Mouse (Mus musculus) midbrain, embryonic 13.5 days (tissue): ENCODE results near the gene Gm49486. TPM values are rescaled to one million over a fixed set of nuclear protein-coding genes. Genes with fewer than 3 reads are reported as not detected.

ENCODE experiments used
- ATAC-seq: fragments of 200-750 bp; cut with Nextera tagmentation; 2 replicates; pipeline ENCODE4 v1.8.0; 2017; ENCODE audit warnings: mild to moderate bottlenecking, moderate TSS enrichment, moderate library complexity
- H3K27ac ChIP-seq: fragments of 300-500 bp; sonication (generic); 2 replicates; pipeline ENCODE4 v1.5.1; 2015; ENCODE audit warnings: inconsistent platforms, mild to moderate bottlenecking, moderate library complexity
- H3K27me3 ChIP-seq: fragments of 300-500 bp; sonication (generic); 2 replicates; pipeline ENCODE4 v1.6.1; 2015; ENCODE audit warnings: mild to moderate bottlenecking, inconsistent platforms
- H3K36me3 ChIP-seq: fragments of 300-500 bp; sonication (generic); 2 replicates; pipeline ENCODE4 v1.6.1; 2015; ENCODE audit warnings: mild to moderate bottlenecking, inconsistent platforms
- H3K4me1 ChIP-seq: fragments of 300-500 bp; sonication (generic); replicated peaks from 2 replicates; pipeline ENCODE4 v1.6.1; 2015; ENCODE audit warnings: inconsistent platforms
- H3K4me2 ChIP-seq: fragments of 300-500 bp; sonication (generic); replicated peaks from 2 replicates; pipeline ENCODE4 v1.6.1; 2015; ENCODE audit warnings: moderate library complexity, mild to moderate bottlenecking, inconsistent platforms
- H3K4me3 ChIP-seq: fragments of 300-500 bp; sonication (generic); replicated peaks from 2 replicates; pipeline ENCODE4 v1.5.1; 2015; ENCODE audit warnings: mild to moderate bottlenecking, inconsistent platforms
- H3K9ac ChIP-seq: fragments of 300-500 bp; sonication (generic); replicated peaks from 2 replicates; pipeline ENCODE4 v1.6.1; 2015; ENCODE audit warnings: mild to moderate bottlenecking, inconsistent platforms
- H3K9me3 ChIP-seq: fragments of 300-500 bp; sonication (generic); 2 replicates; pipeline ENCODE4 v1.6.1; 2016; ENCODE audit warnings: mild to moderate bottlenecking, inconsistent platforms
- WGBS: fragments of 180-500 bp; shearing (Covaris S2); methylation state at CpG from one replicate; pipeline ENCODE4 v1.1.7; 2015; 5-methylcytosine and 5-hydroxymethylcytosine counted together
- polyA plus RNA-seq: library from polyadenylated mRNA; unstranded; fragments of >200 nt; fragmentation: Nextera tagmentation; extraction: Ambion mirVana; gene quantifications from 2 replicates; pipeline ENCODE4 v1.2.1, GENCODE M21; 2015

The Gm49486 gene
- polyA plus RNA-seq: 0.88 and 1.0 TPM in 2 replicates

- peak within 1 kb of the TSS; percentile 96 for H3K4me2 ChIP-seq
- peak; percentile 91 for ATAC-seq
- WGBS: 1% methylated on average over 48 of the region's 51 CpGs
- H3K9me3 ChIP-seq: no peaks in the 10 kb centered on the region
- H3K27me3 ChIP-seq: no peaks in the 10 kb centered on the region
- H3K4me3 ChIP-seq: peak within 1 kb of the TSS; percentile 83
- peak within 1 kb of the TSS; percentile 96 for H3K27ac ChIP-seq
- H3K36me3 ChIP-seq: peaks cover 27% of the 10 kb centered on the region
- H3K4me1 ChIP-seq: peaks cover 23% of the 10 kb centered on the region
- peak within 1 kb of the TSS; percentile 94 for H3K9ac ChIP-seq
These were observed at the start of gene Gm49486, which contains the start of gene Pick1 for GRCm38 (mm10) chr15:79229058-79229821. TSS of gene Gm49486 (plus strand) at chr15:79229391. TSS of gene Pick1 (plus strand) at chr15:79229173.

GRCm38 (mm10) chr15:79185213-79185612 is 44.0 kb upstream of the Gm49486 start:
- no peaks in the 10 kb centered on the region for H3K9me3 ChIP-seq
- H3K27me3 ChIP-seq: no peaks in the 10 kb centered on the region
- H3K4me1 ChIP-seq: no peaks in the 10 kb centered on the region
- H3K4me2 ChIP-seq: no peak overlapping the region
- no peak for ATAC-seq
- H3K4me3 ChIP-seq: no peak overlapping the region
- WGBS: 93% methylated on average over 10 of the region's 10 CpGs
- H3K9ac ChIP-seq: no peak overlapping the region
- no peaks in the 10 kb centered on the region for H3K36me3 ChIP-seq
- no peak overlapping the region for H3K27ac ChIP-seq

GRCm38 (mm10) chr15:79187819-79188218 is 41.4 kb upstream of the Gm49486 start:
- H3K36me3 ChIP-seq: no peaks in the 10 kb centered on the region
- no peaks in the 10 kb centered on the region for H3K9me3 ChIP-seq
- H3K9ac ChIP-seq: no peak overlapping the region
- H3K4me3 ChIP-seq: no peak overlapping the region
- no peak overlapping the region for H3K27ac ChIP-seq
- ATAC-seq: no peak
- H3K4me1 ChIP-seq: peaks cover 9% of the 10 kb centered on the region
- H3K27me3 ChIP-seq: no peaks in the 10 kb centered on the region
- WGBS: 91% methylated on average over 8 of the region's 8 CpGs
- H3K4me2 ChIP-seq: no peak overlapping the region

GRCm38 (mm10) chr15:79191426-79191825 is 37.8 kb upstream of the Gm49486 start:
- Histone ChIP-seq H3K27me3 (no peaks in the 10 kb centered on the region), H3K9ac (no peak overlapping the region), H3K36me3 (no peaks in the 10 kb centered on the region), H3K9me3 (no peaks in the 10 kb centered on the region), H3K4me3 (no peak overlapping the region), H3K27ac (no peak overlapping the region), H3K4me1 (peaks cover 36% of the 10 kb centered on the region), H3K4me2 (no peak overlapping the region)
- ATAC-seq: no peak
- WGBS: 94% methylated on average over 2 of the region's 2 CpGs

- Histone ChIP-seq H3K36me3 (no peaks in the 10 kb centered on the region), H3K4me3 (no peak overlapping the region), H3K27ac (peak overlapping the region; percentile 93), H3K9me3 (no peaks in the 10 kb centered on the region), H3K4me2 (peak overlapping the region; percentile 35; the same call in 1 of the 2 replicates), H3K27me3 (no peaks in the 10 kb centered on the region), H3K9ac (no peak overlapping the region), H3K4me1 (peaks cover 36% of the 10 kb centered on the region)
- WGBS: 71% methylated on average over 6 of the region's 6 CpGs
- peak; percentile 40; the same call in 1 of the 2 replicates for ATAC-seq
These were observed 36.7 kb upstream of the Gm49486 start for GRCm38 (mm10) chr15:79192450-79192849.

GRCm38 (mm10) chr15:79192885-79193845 is 36.0 kb upstream of the Gm49486 start:
- H3K4me1 ChIP-seq: peaks cover 36% of the 10 kb centered on the region
- WGBS: 11% methylated on average over 27 of the region's 27 CpGs
- H3K36me3 ChIP-seq: no peaks in the 10 kb centered on the region
- peak overlapping the region; percentile 93 for H3K27ac ChIP-seq
- H3K4me2 ChIP-seq: peak overlapping the region; percentile 35
- peak; percentile 84 for ATAC-seq
- no peaks in the 10 kb centered on the region for H3K9me3 ChIP-seq
- H3K4me3 ChIP-seq: no peak overlapping the region
- no peaks in the 10 kb centered on the region for H3K27me3 ChIP-seq
- 0 out of 2 replicates have a peak overlapping the region, but pooled peaks have one; percentile 48 for H3K9ac ChIP-seq

- Histone ChIP-seq H3K36me3 (no peaks in the 10 kb centered on the region), H3K4me2 (no peak overlapping the region), H3K27ac (peak overlapping the region; percentile 93), H3K9me3 (no peaks in the 10 kb centered on the region), H3K4me1 (peaks cover 36% of the 10 kb centered on the region), H3K27me3 (no peaks in the 10 kb centered on the region), H3K9ac (peak overlapping the region; percentile 48), H3K4me3 (no peak overlapping the region)
- WGBS: 86% methylated on average over 9 of the region's 9 CpGs
- peak; percentile 22; the same call in 1 of the 2 replicates for ATAC-seq
These were observed 35.1 kb upstream of the Gm49486 start for GRCm38 (mm10) chr15:79194048-79194447.

GRCm38 (mm10) chr15:79194946-79195345 is 34.2 kb upstream of the Gm49486 start:
- Histone ChIP-seq H3K9ac (no peak overlapping the region), H3K36me3 (no peaks in the 10 kb centered on the region), H3K27ac (no peak overlapping the region), H3K4me1 (peaks cover 36% of the 10 kb centered on the region), H3K4me2 (no peak overlapping the region), H3K4me3 (no peak overlapping the region), H3K27me3 (no peaks in the 10 kb centered on the region), H3K9me3 (no peaks in the 10 kb centered on the region)
- 69% methylated on average over 2 of the region's 2 CpGs for WGBS
- ATAC-seq: no peak

GRCm38 (mm10) chr15:79195492-79195891 is 33.7 kb upstream of the Gm49486 start:
- no peaks in the 10 kb centered on the region for H3K36me3 ChIP-seq
- no peaks in the 10 kb centered on the region for H3K9me3 ChIP-seq
- no peak overlapping the region for H3K27ac ChIP-seq
- H3K4me1 ChIP-seq: peaks cover 36% of the 10 kb centered on the region
- H3K4me2 ChIP-seq: no peak overlapping the region
- H3K9ac ChIP-seq: no peak overlapping the region
- WGBS: 93% methylated on average over 8 of the region's 8 CpGs
- no peak for ATAC-seq
- H3K27me3 ChIP-seq: no peaks in the 10 kb centered on the region
- H3K4me3 ChIP-seq: no peak overlapping the region

GRCm38 (mm10) chr15:79199390-79199976 is 29.7 kb upstream of the Gm49486 start:
- ATAC-seq: no peak
- no peak overlapping the region for H3K27ac ChIP-seq
- H3K27me3 ChIP-seq: no peaks in the 10 kb centered on the region
- no peak overlapping the region for H3K4me3 ChIP-seq
- H3K9me3 ChIP-seq: no peaks in the 10 kb centered on the region
- H3K36me3 ChIP-seq: no peaks in the 10 kb centered on the region
- no peak overlapping the region for H3K4me2 ChIP-seq
- H3K4me1 ChIP-seq: peaks cover 37% of the 10 kb centered on the region
- WGBS: 95% methylated on average over 12 of the region's 12 CpGs
- no peak overlapping the region for H3K9ac ChIP-seq

GRCm38 (mm10) chr15:79201491-79202150 is 27.6 kb upstream of the Gm49486 start:
- Histone ChIP-seq H3K27me3 (no peaks in the 10 kb centered on the region), H3K4me1 (peaks cover 27% of the 10 kb centered on the region), H3K4me2 (peak overlapping the region; percentile 22), H3K9ac (peak overlapping the region; percentile 48; the same call in 1 of the 2 replicates), H3K4me3 (no peak overlapping the region), H3K9me3 (no peaks in the 10 kb centered on the region), H3K36me3 (no peaks in the 10 kb centered on the region), H3K27ac (peak overlapping the region; percentile 80)
- peak; percentile 83 for ATAC-seq
- WGBS: 7% methylated on average over 13 of the region's 13 CpGs
